Mouse (Mus musculus): ENCODE measurements around the gene Dynlt1f.
"Not testable (repeated sequence)": the region's sequence is repeated elsewhere in the genome, so short reads cannot be mapped to it uniquely, and the experiment has no call there.

The Dynlt1f gene

GRCm38 (mm10) chr17:6655567-6656281 lies at the start of gene Dynlt1f:
Dynlt1f (minus strand) TSS chr17:6655900.
- peak; percentile 71 to 72 for DNase-seq

DNA sequence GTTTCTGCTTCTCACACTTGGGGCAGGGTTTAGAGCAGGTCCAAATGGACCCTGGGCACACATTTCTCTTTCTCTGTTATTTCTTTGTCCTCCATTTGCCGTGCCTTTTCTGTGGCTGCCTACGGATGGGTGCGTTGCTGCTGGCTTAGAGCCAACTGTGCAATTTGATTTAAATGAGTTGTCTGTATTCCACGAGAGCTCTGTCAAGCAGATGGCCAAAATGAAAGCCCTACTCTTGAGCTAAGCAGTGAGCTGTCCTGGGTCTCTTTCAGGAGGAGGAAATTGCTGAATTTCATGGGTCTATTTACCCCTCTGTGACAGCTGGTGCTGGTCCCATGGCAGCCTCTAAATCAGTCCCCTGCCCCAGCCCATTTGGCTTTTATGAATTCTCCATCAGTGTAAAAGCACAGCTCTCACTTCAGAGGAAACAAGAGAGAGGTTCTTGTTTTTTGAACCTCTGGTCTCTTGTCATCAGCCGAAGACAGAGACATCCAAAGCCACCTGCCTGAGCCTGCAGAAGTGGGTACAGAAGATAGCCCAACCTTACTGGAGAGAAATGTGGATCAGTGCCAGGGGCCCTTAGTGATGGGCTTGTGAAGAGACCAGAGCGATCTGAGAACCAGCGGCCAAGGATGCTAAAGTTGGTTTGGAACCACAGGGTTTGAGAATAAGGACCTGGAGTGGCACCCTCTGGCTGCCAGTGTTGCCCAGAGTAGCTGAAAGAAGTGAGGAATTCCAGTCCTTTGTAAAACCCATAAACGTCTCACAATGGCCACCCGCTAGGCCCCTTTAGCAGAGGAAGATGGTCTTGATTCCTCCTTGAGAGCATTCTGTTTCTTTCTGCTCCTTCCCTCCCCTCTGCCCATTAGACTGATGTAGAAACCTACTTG lies 47.9 kb upstream of the Dynlt1f start:
- DNase-seq: not testable (repeated sequence)

DNA sequence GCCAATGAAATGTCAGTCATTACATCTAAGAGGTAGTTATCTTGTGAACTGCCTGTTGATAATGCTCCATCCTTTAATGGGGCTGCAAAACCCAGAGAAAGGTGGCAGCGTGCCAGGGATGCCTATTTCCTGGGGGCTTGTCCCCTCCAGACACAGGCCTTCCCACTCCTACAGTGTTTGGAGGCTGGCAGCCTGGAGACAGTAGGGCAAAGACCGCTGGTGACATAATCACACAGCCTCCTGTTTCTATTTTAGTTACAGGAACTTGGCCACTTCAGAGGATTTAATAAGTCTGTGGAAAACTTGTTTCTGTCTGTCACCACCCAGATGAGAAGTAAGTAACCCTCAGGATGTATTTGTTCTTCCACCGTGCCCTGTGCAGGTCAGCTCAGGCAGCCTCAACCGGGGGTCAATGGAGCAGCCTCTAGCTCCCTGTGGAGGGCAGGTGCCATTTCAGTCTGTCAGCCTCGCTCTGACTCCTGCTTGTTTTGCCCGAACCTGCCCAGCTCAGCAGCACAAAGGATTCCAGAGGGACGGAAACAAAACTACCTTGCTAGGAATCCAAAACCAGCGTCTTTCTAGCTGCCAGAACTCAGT lies 47.0 kb upstream of the Dynlt1f start:
- not testable (repeated sequence) for DNase-seq

- DNase-seq: not testable (repeated sequence)
Measured at GRCm38 (mm10) chr17:6700077-6700476, 44.4 kb upstream of the Dynlt1f start.

DNA sequence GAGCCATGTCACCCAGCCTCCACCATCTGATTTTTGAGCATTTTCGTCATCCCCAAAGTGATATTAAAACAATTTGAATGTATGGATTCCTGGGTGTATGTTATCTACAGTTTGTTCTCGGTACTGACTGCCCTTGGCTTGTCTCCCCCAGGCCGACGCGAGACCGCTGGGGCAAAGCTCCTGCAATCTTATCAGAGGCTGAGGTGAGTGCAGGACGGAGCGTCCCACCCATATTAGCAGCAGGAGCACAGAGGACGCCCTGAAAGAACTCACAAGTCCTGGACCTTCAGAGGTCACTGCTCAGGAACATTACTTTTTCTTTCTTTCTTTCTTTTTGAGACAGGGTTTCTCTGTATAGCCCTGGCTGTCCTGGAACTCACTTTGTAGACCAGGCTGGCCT lies 43.8 kb upstream of the Dynlt1f start:
- DNase-seq: not testable (repeated sequence)

- peak; percentile 43 to 54 for DNase-seq
Measured at GRCm38 (mm10) chr17:6697224-6697775, 41.6 kb upstream of the Dynlt1f start.

DNA sequence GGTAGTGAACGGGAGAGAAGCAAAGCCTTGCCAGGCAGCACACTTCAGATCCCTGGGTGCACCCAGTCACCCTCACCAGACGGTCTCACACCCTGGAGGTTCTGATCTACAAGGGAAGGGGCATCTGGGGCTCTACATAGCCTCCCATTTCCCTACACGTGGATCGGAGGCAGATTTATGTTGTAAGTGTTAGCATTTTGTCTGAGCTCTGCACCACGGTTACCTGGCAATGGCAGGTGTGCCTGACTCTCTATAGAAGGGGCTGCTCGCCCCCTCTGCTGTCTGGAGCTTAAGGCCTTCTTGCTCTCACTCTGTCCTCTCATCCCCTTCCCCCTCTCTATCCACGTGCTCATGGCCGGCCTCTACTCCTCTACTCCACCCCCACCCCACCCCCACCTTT lies 40.8 kb upstream of the Dynlt1f start:
- not testable (repeated sequence) for DNase-seq

DNA sequence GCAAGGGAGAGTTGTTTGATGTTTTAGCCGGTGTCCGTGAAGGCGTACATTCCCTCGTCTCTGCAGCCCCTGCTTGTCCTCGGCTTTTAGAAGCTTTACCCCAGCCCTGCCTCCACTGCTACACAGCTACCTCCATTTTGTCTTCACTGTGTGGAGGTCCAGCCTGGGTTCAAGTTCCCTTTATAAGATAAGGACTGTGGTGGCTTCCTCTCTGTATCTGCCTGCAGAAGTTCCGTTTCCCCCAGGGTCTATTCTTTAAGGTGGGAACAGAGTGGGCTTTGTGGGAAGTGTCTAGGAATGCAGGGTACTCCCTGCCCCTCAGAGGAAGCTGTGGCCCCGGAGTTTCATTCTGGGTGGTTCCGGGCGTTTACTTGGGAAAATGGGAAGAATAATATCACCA lies 40.0 kb upstream of the Dynlt1f start:
- not testable (repeated sequence) for DNase-seq

DNA sequence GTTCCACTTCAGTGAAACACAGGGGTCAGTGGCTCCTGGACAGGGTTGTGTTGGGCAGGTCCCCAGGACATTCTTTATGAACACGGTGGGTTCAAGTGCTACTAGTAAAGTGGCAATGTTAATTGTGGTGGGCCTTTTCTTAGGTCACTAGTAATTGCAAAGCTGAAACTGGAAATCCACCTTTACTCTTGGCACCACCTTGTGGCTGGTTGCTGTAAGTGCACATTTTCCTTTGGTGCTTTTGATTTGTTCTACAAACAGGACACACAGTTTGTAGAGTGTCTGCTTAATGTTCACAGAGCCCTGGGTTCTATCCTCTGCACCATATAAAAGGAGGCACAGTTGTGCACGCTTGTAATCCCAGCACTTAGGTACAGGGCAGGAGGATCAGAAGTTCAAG lies 35.9 kb upstream of the Dynlt1f start:
- peak; percentile 84 to 92 for DNase-seq

GRCm38 (mm10) chr17:6689344-6689743 lies 33.6 kb upstream of the Dynlt1f start:
- not testable (repeated sequence) for DNase-seq

GRCm38 (mm10) chr17:6686299-6686971 lies 30.7 kb upstream of the Dynlt1f start:
- DNase-seq: not testable (repeated sequence)

GRCm38 (mm10) chr17:6685288-6685818 lies 29.7 kb upstream of the Dynlt1f start:
- not testable (repeated sequence) for DNase-seq

- not testable (repeated sequence) for DNase-seq
Measured at GRCm38 (mm10) chr17:6684464-6685287, 29.0 kb upstream of the Dynlt1f start.

DNA sequence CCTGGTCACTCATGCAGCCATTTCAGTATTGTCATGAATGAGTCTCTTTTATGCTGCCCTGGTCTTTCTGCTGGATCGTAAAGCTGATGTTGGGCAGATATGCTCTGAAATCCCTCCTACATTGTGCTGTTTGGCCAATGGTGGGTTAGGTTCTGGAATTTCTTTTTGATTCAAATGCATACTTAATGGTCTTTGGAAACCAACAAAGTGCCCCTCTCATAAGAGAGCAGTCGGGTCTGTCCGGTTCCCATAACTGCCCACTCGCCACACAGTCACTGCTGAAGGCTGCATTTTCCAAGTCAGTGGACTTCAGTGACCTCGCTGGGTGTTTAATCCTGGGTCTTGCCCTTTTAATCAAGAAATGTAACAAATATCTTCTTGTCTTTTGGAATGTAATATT lies 28.0 kb upstream of the Dynlt1f start:
- not testable (repeated sequence) for DNase-seq

DNA sequence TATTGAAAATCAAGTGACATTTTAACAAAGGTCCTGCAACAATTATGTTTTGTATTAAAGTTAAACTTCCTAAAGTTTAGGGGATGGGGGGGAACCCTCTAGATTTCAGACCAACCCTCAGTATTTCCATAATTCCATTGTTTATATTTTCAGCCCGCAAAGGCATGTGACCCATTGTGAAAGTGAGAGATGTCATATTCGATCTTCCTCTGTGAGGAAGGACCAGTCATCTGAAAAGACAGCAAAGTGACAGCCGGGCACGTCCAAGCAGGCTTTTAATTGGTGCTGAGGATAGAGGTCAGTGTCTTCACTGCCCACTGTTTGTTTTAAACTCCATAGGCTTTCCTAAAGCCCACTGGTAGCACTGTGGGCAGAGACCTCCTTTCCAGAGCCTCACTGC lies 26.0 kb upstream of the Dynlt1f start:
- not testable (repeated sequence) for DNase-seq

DNA sequence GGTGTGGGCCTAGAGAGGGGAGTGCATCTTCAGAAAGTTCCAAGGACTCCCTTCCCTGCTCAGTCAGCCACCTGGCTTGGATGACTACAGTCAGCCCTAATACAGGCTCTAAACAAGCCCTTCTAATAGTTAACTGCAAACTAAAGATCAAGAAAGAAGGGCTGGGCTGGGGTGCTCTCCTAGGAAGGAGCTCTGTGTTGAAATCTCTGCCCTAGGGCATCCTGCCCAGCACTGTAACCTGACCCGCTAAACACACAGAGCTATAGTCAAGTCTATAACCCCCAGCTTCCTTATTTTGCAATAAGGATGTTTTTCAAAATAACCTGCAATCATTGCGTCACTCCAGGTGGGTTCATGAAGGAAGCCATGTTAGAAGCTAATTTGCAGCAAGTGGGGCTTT lies 22.4 kb upstream of the Dynlt1f start:
- DNase-seq: not testable (repeated sequence)

- DNase-seq: not testable (repeated sequence)
Measured at GRCm38 (mm10) chr17:6674297-6674696, 18.6 kb upstream of the Dynlt1f start.

- DNase-seq: not testable (repeated sequence)
Measured at GRCm38 (mm10) chr17:6668522-6668921, 12.8 kb upstream of the Dynlt1f start.

DNA sequence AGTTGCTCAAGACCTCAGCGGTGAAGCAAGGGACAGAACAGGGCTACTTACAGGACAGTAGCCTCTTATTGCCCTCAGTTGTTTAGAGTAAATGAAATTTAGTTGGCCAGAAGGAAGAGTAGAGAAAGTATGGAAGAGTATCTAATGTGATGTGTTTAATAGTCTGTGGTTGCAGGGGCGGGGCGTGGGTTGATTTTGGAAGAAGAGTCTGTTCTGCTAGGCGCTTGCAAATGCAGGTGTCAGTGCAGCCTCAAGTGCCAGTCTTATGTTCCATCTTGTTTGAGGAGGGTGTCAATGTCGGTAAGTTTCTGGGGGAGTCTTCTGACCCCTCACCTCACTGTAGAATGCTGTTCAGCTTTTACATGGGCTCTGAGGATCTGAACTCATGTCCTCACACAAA lies 9.7 kb upstream of the Dynlt1f start:
- not testable (repeated sequence) for DNase-seq

DNA sequence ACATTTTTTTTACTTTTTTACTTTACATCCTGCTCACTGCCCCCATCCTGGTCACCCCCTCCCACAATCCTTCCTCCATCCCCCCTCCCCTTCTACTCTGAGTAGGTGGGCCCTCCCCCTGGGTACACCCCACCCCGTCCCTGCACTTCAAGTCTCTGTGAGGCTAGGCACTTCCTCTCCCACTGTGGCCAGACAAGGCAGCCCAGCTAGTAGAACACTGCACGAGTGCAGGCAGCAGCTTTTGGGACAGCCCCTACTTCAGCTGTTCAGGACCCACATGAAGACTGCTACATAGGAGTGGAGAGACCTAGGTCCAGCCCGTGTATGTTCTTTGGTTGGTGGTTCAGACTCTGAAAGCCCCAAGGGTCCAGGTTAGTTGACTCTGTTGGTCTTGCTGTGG lies 7.1 kb upstream of the Dynlt1f start:
- not testable (repeated sequence) for DNase-seq
